Mouse (Mus musculus) stomach, embryonic 16.5 days (tissue): ENCODE measurements around the gene Mta2. TPM values are rescaled to one million over a fixed set of nuclear protein-coding genes. Genes with fewer than 3 reads are reported as not detected.

Experiments
- ATAC-seq: fragments of 200-750 bp; cut with Nextera tagmentation; 2 replicates; pipeline ENCODE4 v1.8.0; 2017; ENCODE audit warnings: moderate number of reproducible peaks, moderate TSS enrichment; ENCODE audit not compliant: insufficient read depth, low FRiP score
- H3K27ac ChIP-seq: fragments of 300-500 bp; sonication (generic); 2 replicates; pipeline ENCODE4 v1.5.1; 2014; ENCODE audit warnings: low read length
- H3K27me3 ChIP-seq: fragments of 300-500 bp; sonication (generic); 2 replicates; pipeline ENCODE4 v1.6.1; 2014; ENCODE audit warnings: low read length, control low read depth, mixed read lengths; ENCODE audit not compliant: control insufficient read depth, insufficient read depth
- H3K36me3 ChIP-seq: fragments of 300-500 bp; sonication (generic); 2 replicates; pipeline ENCODE4 v1.6.1; 2014; ENCODE audit warnings: low read length; ENCODE audit not compliant: control insufficient read depth, insufficient read depth
- H3K4me1 ChIP-seq: fragments of 300-500 bp; sonication (generic); 2 replicates; pipeline ENCODE4 v1.6.1; 2014; ENCODE audit warnings: low read length, control low read depth, mixed read lengths; ENCODE audit not compliant: control insufficient read depth, insufficient read depth
- H3K4me2 ChIP-seq: fragments of 300-500 bp; sonication (generic); 2 replicates; pipeline ENCODE4 v1.6.1; 2014; ENCODE audit warnings: low read depth, low read length, mixed read lengths
- H3K4me3 ChIP-seq: fragments of 300-500 bp; sonication (generic); replicated peaks from 2 replicates; pipeline ENCODE4 v1.5.1; 2014; ENCODE audit warnings: mild to moderate bottlenecking, low read length
- H3K9ac ChIP-seq: fragments of 300-500 bp; sonication (generic); 2 replicates; pipeline ENCODE4 v1.6.1; 2014; ENCODE audit warnings: low read length
- H3K9me3 ChIP-seq: fragments of 300-500 bp; sonication (generic); replicated peaks from 2 replicates; pipeline ENCODE4 v1.6.1; 2016; ENCODE audit warnings: low read length, control low read depth; ENCODE audit not compliant: control insufficient read depth
- WGBS: fragments of 180-500 bp; shearing (Covaris S2); extraction: QIAGEN DNeasy Blood & Tissue Kit; methylation state at CpG from one replicate; pipeline ENCODE4 v1.1.7; 2014; 5-methylcytosine and 5-hydroxymethylcytosine counted together
- polyA plus RNA-seq: library from polyadenylated mRNA; unstranded; fragments of >200 nt; fragmentation: Nextera tagmentation; extraction: Ambion mirVana; gene quantifications from 2 replicates; pipeline ENCODE4 v1.2.1, GENCODE M21; 2015

Mta2 gene
- polyA plus RNA-seq, 1 experiment from 2014 or later = 149 TPM

GRCm38 (mm10) chr19:8991871-8992735, 50.4 kb downstream of the Mta2 start:
- peak overlapping the region; percentile 76 for H3K4me2 ChIP-seq
- H3K9me3 ChIP-seq = no peaks in the 10 kb centered on the region
- peaks cover 68% of the 10 kb centered on the region for H3K4me1 ChIP-seq
- H3K27ac ChIP-seq = peak overlapping the region; percentile 99
- H3K4me3 ChIP-seq = peak overlapping the region; percentile 87
- WGBS = 51% methylated on average over 13 of the region's 13 CpGs
- no peaks in the 10 kb centered on the region for H3K36me3 ChIP-seq
- no peaks in the 10 kb centered on the region for H3K27me3 ChIP-seq
- H3K9ac ChIP-seq = peak overlapping the region; percentile 97
- no peak for ATAC-seq

- H3K36me3 ChIP-seq = no peaks in the 10 kb centered on the region
- H3K9me3 ChIP-seq = no peaks in the 10 kb centered on the region
- 29% methylated on average over 12 of the region's 12 CpGs for WGBS
- peak overlapping the region; percentile 87 for H3K4me3 ChIP-seq
- peak; percentile 4; the same call in 1 of the 2 replicates for ATAC-seq
- peaks cover 71% of the 10 kb centered on the region for H3K4me1 ChIP-seq
- peak overlapping the region; percentile 99 for H3K27ac ChIP-seq
- H3K4me2 ChIP-seq = peak overlapping the region; percentile 76
- no peaks in the 10 kb centered on the region for H3K27me3 ChIP-seq
- H3K9ac ChIP-seq = peak overlapping the region; percentile 97
These were observed 51.3 kb downstream of the Mta2 start for GRCm38 (mm10) chr19:8992769-8993624.

GRCm38 (mm10) chr19:8993625-8993912, 51.9 kb downstream of the Mta2 start:
- no peak for ATAC-seq
- 55% methylated on average over 2 of the region's 2 CpGs for WGBS
- H3K36me3 ChIP-seq = no peaks in the 10 kb centered on the region
- peak overlapping the region; percentile 76 for H3K4me2 ChIP-seq
- peaks cover 71% of the 10 kb centered on the region for H3K4me1 ChIP-seq
- peak overlapping the region; percentile 99 for H3K27ac ChIP-seq
- H3K9ac ChIP-seq = peak overlapping the region; percentile 55
- H3K27me3 ChIP-seq = no peaks in the 10 kb centered on the region
- peak overlapping the region; percentile 87; the same call in 1 of the 2 replicates for H3K4me3 ChIP-seq
- H3K9me3 ChIP-seq = no peaks in the 10 kb centered on the region

GRCm38 (mm10) chr19:8994813-8995607, 53.3 kb downstream of the Mta2 start:
- H3K4me2 ChIP-seq = peak overlapping the region; percentile 22; the same call in 1 of the 2 replicates
- no peak overlapping the region for H3K4me3 ChIP-seq
- no peaks in the 10 kb centered on the region for H3K36me3 ChIP-seq
- H3K4me1 ChIP-seq = peaks cover 71% of the 10 kb centered on the region
- 62% methylated on average over 10 of the region's 10 CpGs for WGBS
- H3K27ac ChIP-seq = peak overlapping the region; percentile 63
- no peak for ATAC-seq
- H3K27me3 ChIP-seq = no peaks in the 10 kb centered on the region
- H3K9ac ChIP-seq = peak overlapping the region; percentile 28
- H3K9me3 ChIP-seq = no peaks in the 10 kb centered on the region

GRCm38 (mm10) chr19:8996601-8997000, 54.9 kb downstream of the Mta2 start:
- Histone ChIP-seq H3K4me2 (no peak overlapping the region), H3K4me3 (no peak overlapping the region), H3K9me3 (no peaks in the 10 kb centered on the region), H3K4me1 (peaks cover 65% of the 10 kb centered on the region), H3K27ac (peak overlapping the region; percentile 91), H3K9ac (no peak overlapping the region), H3K36me3 (peaks cover 8% of the 10 kb centered on the region), H3K27me3 (no peaks in the 10 kb centered on the region)
- ATAC-seq = no peak
- WGBS = 87% methylated on average over 6 of the region's 6 CpGs

GRCm38 (mm10) chr19:8997546-8997945, 55.9 kb downstream of the Mta2 start:
- Histone ChIP-seq H3K27ac (peak overlapping the region; percentile 91), H3K4me3 (0 out of 2 replicates have a peak overlapping the region, but pooled peaks have one; percentile 0), H3K4me2 (peak overlapping the region; percentile 40), H3K9me3 (no peaks in the 10 kb centered on the region), H3K9ac (peak overlapping the region; percentile 42; the same call in 1 of the 2 replicates), H3K27me3 (no peaks in the 10 kb centered on the region), H3K36me3 (peaks cover 18% of the 10 kb centered on the region), H3K4me1 (peaks cover 56% of the 10 kb centered on the region)
- WGBS = 29% methylated on average over 4 of the region's 4 CpGs
- ATAC-seq = peak; percentile 94

- Histone ChIP-seq H3K4me2 (peak overlapping the region; percentile 40; the same call in 1 of the 2 replicates), H3K4me3 (no peak overlapping the region), H3K9me3 (no peaks in the 10 kb centered on the region), H3K27ac (peak overlapping the region; percentile 91), H3K36me3 (peaks cover 23% of the 10 kb centered on the region), H3K27me3 (no peaks in the 10 kb centered on the region), H3K4me1 (peaks cover 46% of the 10 kb centered on the region), H3K9ac (no peak overlapping the region)
- no peak for ATAC-seq
- WGBS = 77% methylated on average over 6 of the region's 6 CpGs
These were observed 56.9 kb downstream of the Mta2 start for GRCm38 (mm10) chr19:8998546-8998945.

- peak overlapping the region; percentile 91 for H3K27ac ChIP-seq
- H3K36me3 ChIP-seq = peaks cover 26% of the 10 kb centered on the region
- WGBS = 71% methylated on average over 4 of the region's 4 CpGs
- no peak overlapping the region for H3K4me3 ChIP-seq
- no peak overlapping the region for H3K4me2 ChIP-seq
- no peak for ATAC-seq
- no peaks in the 10 kb centered on the region for H3K9me3 ChIP-seq
- no peaks in the 10 kb centered on the region for H3K27me3 ChIP-seq
- no peak overlapping the region for H3K9ac ChIP-seq
- H3K4me1 ChIP-seq = peaks cover 40% of the 10 kb centered on the region
These were observed 57.5 kb downstream of the Mta2 start for GRCm38 (mm10) chr19:8999223-8999622.
